Mouse (Mus musculus) C2C12 (cell line): ENCODE measurements around the gene Olfr491. TPM values are rescaled to one million over a fixed set of nuclear protein-coding genes. Genes with fewer than 3 reads are reported as not detected.

Experiments used
- H3K27me3 ChIP-seq: one replicate; pipeline ENCODE4 v1.6.1; 2011; ENCODE audit not compliant: control insufficient read depth, insufficient read depth, insufficient read length
- H3K36me3 ChIP-seq: one replicate; pipeline ENCODE4 v1.6.1; 2011; ENCODE audit not compliant: control insufficient read depth, insufficient read depth
- H3K4me3 ChIP-seq: one replicate; pipeline ENCODE4 v1.5.1; 2011; ENCODE audit warnings: mild to moderate bottlenecking, control low read depth; ENCODE audit not compliant: poor library complexity, insufficient read depth, severe bottlenecking
- H3K79me2 ChIP-seq: one replicate; pipeline ENCODE4 v1.6.1; 2011; ENCODE audit not compliant: control insufficient read depth, insufficient read depth
- H3K79me3 ChIP-seq: one replicate; pipeline ENCODE4 v1.6.1; 2011; ENCODE audit warnings: low read depth, control low read depth
- H3ac ChIP-seq: one replicate; pipeline ENCODE3; 2011; ENCODE audit warnings: low read depth; ENCODE audit not compliant: control insufficient read depth, insufficient read length
- CEBPB ChIP-seq: IDR thresholded peaks from one replicate; pipeline ENCODE4 v1.6.1; 2011; ENCODE audit warnings: low read depth, mild to moderate bottlenecking, control low read depth, moderate library complexity
- CTCF ChIP-seq: IDR thresholded peaks from one replicate; pipeline ENCODE4 v1.5.1; 2011; ENCODE audit not compliant: control insufficient read depth, insufficient read depth, insufficient read length
- FOSL1 ChIP-seq: IDR thresholded peaks from one replicate; pipeline ENCODE4 v1.8.0; 2011; ENCODE audit warnings: mild to moderate bottlenecking, low read length; ENCODE audit not compliant: poor library complexity, insufficient read depth, severe bottlenecking
- MAX ChIP-seq: IDR thresholded peaks from one replicate; pipeline ENCODE4 v1.6.1; 2011; ENCODE audit warnings: mild to moderate bottlenecking, control low read depth
- MYOD1 ChIP-seq: IDR thresholded peaks from one replicate; pipeline ENCODE4 v1.6.1; 2011; ENCODE audit warnings: low read depth; ENCODE audit not compliant: control insufficient read depth, insufficient read length
- MYOG ChIP-seq: IDR thresholded peaks from one replicate; pipeline ENCODE4 v1.6.1; 2011; ENCODE audit not compliant: control insufficient read depth, insufficient read length; ENCODE audit errors: extremely low read depth
- USF1 ChIP-seq: IDR thresholded peaks from one replicate; pipeline ENCODE4 v1.6.1; 2011; ENCODE audit warnings: low read depth, mild to moderate bottlenecking, control low read depth, moderate library complexity
- long read RNA-seq, 2 experiments: library from polyadenylated mRNA; unstranded; transcript quantifications; one replicate each; pipeline ENCODE4 v2.0.0; 2019 to 2020
- polyA plus RNA-seq: library from polyadenylated mRNA; unstranded; fragments of >200 nt; fragmentation: generic; extraction: Trizol; gene quantifications from one replicate; pipeline ENCODE4 v1.2.1, GENCODE M21; 2012; ENCODE audit warnings: missing spikeins

Gene Olfr491
- polyA plus RNA-seq, result not detected
- long read RNA-seq, experiment 1, result 0 reads
- long read RNA-seq, experiment 2, result 0 reads

GRCm38 (mm10) chr7:108313151-108313550 lies at the start of gene Olfr491:
Olfr491 (plus strand) TSS chr7:108313451.
- no peak within 1 kb of the TSS for H3ac ChIP-seq
- no peaks in the 10 kb centered on the region for H3K79me2 ChIP-seq
- H3K79me3 ChIP-seq, result no peaks in the 10 kb centered on the region
- TF ChIP-seq MAX (no peak), MYOG (no peak), CEBPB (no peak), MYOD1 (no peak)
- no peaks in the 10 kb centered on the region for H3K27me3 ChIP-seq
- H3K4me3 ChIP-seq, result no peak within 1 kb of the TSS
- no peaks in the 10 kb centered on the region for H3K36me3 ChIP-seq

GRCm38 (mm10) chr7:108288834-108289233 lies 24.4 kb upstream of the Olfr491 start, which contains the start of gene Olfr490:
Olfr490 (minus strand) TSS chr7:108288934.
- TF ChIP-seq CTCF, result no peak
- no peak for TF ChIP-seq MYOD1
- no peak for TF ChIP-seq CEBPB
- TF ChIP-seq MYOG, result no peak
- TF ChIP-seq USF1, result no peak
- no peaks in the 10 kb centered on the region for H3K79me3 ChIP-seq
- H3K27me3 ChIP-seq, result no peaks in the 10 kb centered on the region

GRCm38 (mm10) chr7:108323574-108323973 lies 10.3 kb downstream of the Olfr491 start, which contains the start of gene Olfr492:
Olfr492 (minus strand) TSS chr7:108323674.
- TF ChIP-seq MYOG, result no peak
- TF ChIP-seq MYOD1, result no peak
- TF ChIP-seq CTCF, result no peak
- no peak for TF ChIP-seq FOSL1
- no peak for TF ChIP-seq CEBPB
- H3K27me3 ChIP-seq, result no peaks in the 10 kb centered on the region
- no peak within 1 kb of the TSS for H3K4me3 ChIP-seq
- no peaks in the 10 kb centered on the region for H3K36me3 ChIP-seq
- H3ac ChIP-seq, result no peak within 1 kb of the TSS
- H3K79me3 ChIP-seq, result no peaks in the 10 kb centered on the region
- H3K79me2 ChIP-seq, result no peaks in the 10 kb centered on the region

More at GRCm38 (mm10) chr7:108288834-108289233, 24.4 kb upstream of the Olfr491 start, which contains the start of gene Olfr490:
- no peaks in the 10 kb centered on the region for H3K79me2 ChIP-seq
- H3ac ChIP-seq, result no peak within 1 kb of the TSS
- no peaks in the 10 kb centered on the region for H3K36me3 ChIP-seq
- no peak within 1 kb of the TSS for H3K4me3 ChIP-seq

GRCm38 (mm10) chr7:108346879-108347278 lies 33.6 kb downstream of the Olfr491 start, which contains the start of gene Olfr493:
Olfr493 (minus strand) TSS chr7:108346979.
- H3K36me3 ChIP-seq, result no peaks in the 10 kb centered on the region
- no peaks in the 10 kb centered on the region for H3K79me3 ChIP-seq
- TF ChIP-seq FOSL1 (no peak), MAX (no peak), CEBPB (no peak)
- no peak within 1 kb of the TSS for H3K4me3 ChIP-seq
- no peak within 1 kb of the TSS for H3ac ChIP-seq
- H3K79me2 ChIP-seq, result no peaks in the 10 kb centered on the region
- no peaks in the 10 kb centered on the region for H3K27me3 ChIP-seq

- Histone ChIP-seq H3K79me3 (no peaks in the 10 kb centered on the region), H3K27me3 (no peaks in the 10 kb centered on the region), H3K36me3 (no peaks in the 10 kb centered on the region), H3ac (no peak within 1 kb of the TSS), H3K79me2 (no peaks in the 10 kb centered on the region), H3K4me3 (no peak within 1 kb of the TSS)
- no peak for TF ChIP-seq CTCF
- TF ChIP-seq FOSL1, result no peak
These were observed 51.8 kb downstream of the Olfr491 start, which contains the start of gene Olfr494 for GRCm38 (mm10) chr7:108365035-108365434. Olfr494 (plus strand) TSS chr7:108365335.

Other genes with a start within 250 kb of the Olfr491 start
- gene Olfr480, start 246.1 kb upstream of the Olfr491 start, polyA plus RNA-seq, result not detected
- gene Olfr481, start 233.6 kb upstream of the Olfr491 start, polyA plus RNA-seq, result not detected
- 0.01 TPM for gene Olfr482, start 215.9 kb upstream of the Olfr491 start, polyA plus RNA-seq
- not detected for gene Olfr483, start 212.6 kb upstream of the Olfr491 start, polyA plus RNA-seq
- gene Olfr484, start 186.0 kb upstream of the Olfr491 start, polyA plus RNA-seq, result not detected
- gene Olfr485, start 153.6 kb upstream of the Olfr491 start, polyA plus RNA-seq, result not detected
- not detected for gene Olfr486, start 140.7 kb upstream of the Olfr491 start, polyA plus RNA-seq
- not detected for gene Olfr487, start 98.8 kb upstream of the Olfr491 start, polyA plus RNA-seq
- gene Olfr488, start 55.1 kb upstream of the Olfr491 start, polyA plus RNA-seq, result not detected
- gene Olfr490, start 24.5 kb upstream of the Olfr491 start, polyA plus RNA-seq, result not detected
- not detected for gene Olfr492, start 10.2 kb downstream of the Olfr491 start, polyA plus RNA-seq
- gene Olfr493, start 33.5 kb downstream of the Olfr491 start, polyA plus RNA-seq, result not detected
- not detected for gene Olfr494, start 51.9 kb downstream of the Olfr491 start, polyA plus RNA-seq
- not detected for gene Olfr495, start 79.7 kb downstream of the Olfr491 start, polyA plus RNA-seq
- gene Olfr497, start 107.0 kb downstream of the Olfr491 start, polyA plus RNA-seq, result not detected
- gene Olfr498, start 151.9 kb downstream of the Olfr491 start, polyA plus RNA-seq, result not detected
- not detected for gene Olfr502, start 211.6 kb downstream of the Olfr491 start, polyA plus RNA-seq
- gene Olfr503, start 231.1 kb downstream of the Olfr491 start, polyA plus RNA-seq, result not detected